Mouse (Mus musculus) midbrain, embryonic 15.5 days (tissue): Measurements from ENCODE around the gene Hilpda. TPM values are rescaled to one million over a fixed set of nuclear protein-coding genes. Genes with fewer than 3 reads are reported as not detected.

ENCODE experiments used
- ATAC-seq: fragments of 200-750 bp; cut with Nextera tagmentation; replicated peaks from 2 replicates; pipeline ENCODE4 v1.8.0; 2017; ENCODE audit warnings: moderate TSS enrichment
- H3K27ac ChIP-seq: fragments of 300-500 bp; sonication (generic); 2 replicates; pipeline ENCODE4 v1.5.1; 2015; ENCODE audit warnings: mild to moderate bottlenecking, inconsistent platforms
- H3K27me3 ChIP-seq: fragments of 300-500 bp; sonication (generic); replicated peaks from 2 replicates; pipeline ENCODE4 v1.6.1; 2015; ENCODE audit warnings: inconsistent platforms
- H3K36me3 ChIP-seq: fragments of 300-500 bp; sonication (generic); replicated peaks from 2 replicates; pipeline ENCODE4 v1.6.1; 2015; ENCODE audit warnings: inconsistent platforms
- H3K4me1 ChIP-seq: fragments of 300-500 bp; sonication (generic); 2 replicates; pipeline ENCODE4 v1.6.1; 2015; ENCODE audit warnings: inconsistent platforms
- H3K4me2 ChIP-seq: fragments of 300-500 bp; sonication (generic); 2 replicates; pipeline ENCODE4 v1.6.1; 2015; ENCODE audit warnings: inconsistent platforms, mild to moderate bottlenecking, moderate library complexity
- H3K4me3 ChIP-seq: fragments of 300-500 bp; sonication (generic); 2 replicates; pipeline ENCODE4 v1.5.1; 2015; ENCODE audit warnings: mild to moderate bottlenecking, inconsistent platforms
- H3K9ac ChIP-seq: fragments of 300-500 bp; sonication (generic); 2 replicates; pipeline ENCODE4 v1.6.1; 2015; ENCODE audit warnings: mild to moderate bottlenecking, inconsistent platforms
- H3K9me3 ChIP-seq: fragments of 300-500 bp; sonication (generic); 2 replicates; pipeline ENCODE4 v1.6.1; 2016; ENCODE audit warnings: inconsistent platforms
- WGBS: fragments of 180-500 bp; shearing (Covaris S2); methylation state at CpG from one replicate; pipeline ENCODE4 v1.1.7; 2015; ENCODE audit warnings: mixed read lengths; 5-methylcytosine and 5-hydroxymethylcytosine counted together
- polyA plus RNA-seq: library from polyadenylated mRNA; unstranded; fragments of >200 nt; fragmentation: Nextera tagmentation; extraction: Ambion mirVana; gene quantifications from 2 replicates; pipeline ENCODE4 v1.2.1, GENCODE M21; 2015

Gene Hilpda
- 35.8 and 36.2 TPM in 2 replicates for polyA plus RNA-seq

GRCm38 (mm10) chr6:29272312-29273072, at the start of gene Hilpda:
Hilpda (plus strand) TSS chr6:29272488.
- Histone ChIP-seq H3K27ac (peak within 1 kb of the TSS; percentile 73), H3K9me3 (no peaks in the 10 kb centered on the region), H3K27me3 (no peaks in the 10 kb centered on the region), H3K9ac (peak within 1 kb of the TSS; percentile 60), H3K4me1 (peaks cover 10% of the 10 kb centered on the region), H3K4me2 (peak within 1 kb of the TSS; percentile 86), H3K36me3 (no peaks in the 10 kb centered on the region), H3K4me3 (peak within 1 kb of the TSS; percentile 62)
- WGBS, result under 1% methylated on average over 46 of the region's 46 CpGs
- ATAC-seq, result peak; percentile 97

DNA sequence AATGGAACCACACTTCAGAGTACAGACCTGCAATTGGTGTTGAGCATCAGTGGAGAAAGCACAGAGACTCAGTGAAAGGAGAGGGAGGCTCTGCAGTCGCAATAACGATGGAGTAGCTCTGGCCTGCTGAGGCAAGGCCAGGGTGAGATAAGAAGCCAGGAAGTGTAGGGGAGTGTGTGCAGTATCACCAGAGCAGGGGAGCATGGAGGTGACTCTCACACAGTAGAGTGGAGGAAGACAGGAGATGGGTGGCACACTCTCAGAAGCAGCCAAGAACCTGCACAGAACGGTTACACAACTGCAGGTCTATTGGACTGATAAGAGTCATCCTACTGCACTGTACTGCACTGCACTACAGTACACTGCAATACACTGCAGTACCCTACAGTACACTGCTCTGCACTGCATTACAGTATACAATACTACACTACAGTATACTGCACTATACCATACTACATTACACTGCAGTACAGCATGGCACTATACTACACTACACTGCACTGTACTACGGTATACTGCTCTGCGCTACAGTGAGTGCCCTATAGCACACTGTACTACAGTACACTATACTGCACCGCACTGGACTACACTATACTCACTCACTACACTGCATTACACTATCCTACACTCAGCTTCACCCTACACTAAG, 42.9 kb upstream of the Hilpda start:
- H3K27me3 ChIP-seq, result no peaks in the 10 kb centered on the region
- H3K9me3 ChIP-seq, result no peaks in the 10 kb centered on the region
- no peak overlapping the region for H3K9ac ChIP-seq
- no peak overlapping the region for H3K27ac ChIP-seq
- H3K4me3 ChIP-seq, result no peak overlapping the region
- H3K4me1 ChIP-seq, result no peaks in the 10 kb centered on the region
- peak; percentile 42; the same call in 1 of the 2 replicates for ATAC-seq
- no peak overlapping the region for H3K4me2 ChIP-seq
- H3K36me3 ChIP-seq, result no peaks in the 10 kb centered on the region
- 89% methylated on average over 6 of the region's 6 CpGs for WGBS

DNA sequence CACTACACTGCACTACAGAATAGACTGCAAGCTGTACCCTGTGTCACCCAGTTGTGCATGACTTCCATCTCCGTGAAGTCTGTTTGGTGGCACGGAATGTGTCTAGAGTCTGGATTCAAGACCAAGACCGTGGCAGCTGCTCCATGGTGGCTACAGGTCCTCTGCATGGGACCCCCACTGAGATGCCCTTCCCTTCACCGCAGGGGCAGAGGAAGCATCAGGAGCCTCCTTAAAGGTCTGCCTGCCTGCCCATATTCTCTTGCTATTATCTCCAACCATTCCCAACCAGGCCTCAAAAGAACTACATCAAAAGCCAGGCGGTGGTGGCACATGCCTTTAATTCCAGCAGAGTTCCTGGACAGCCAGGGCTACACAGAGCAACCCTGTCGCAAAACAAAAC, 41.9 kb upstream of the Hilpda start:
- WGBS, result 71% methylated on average over 6 of the region's 6 CpGs
- Histone ChIP-seq H3K4me3 (no peak overlapping the region), H3K9ac (no peak overlapping the region)

DNA sequence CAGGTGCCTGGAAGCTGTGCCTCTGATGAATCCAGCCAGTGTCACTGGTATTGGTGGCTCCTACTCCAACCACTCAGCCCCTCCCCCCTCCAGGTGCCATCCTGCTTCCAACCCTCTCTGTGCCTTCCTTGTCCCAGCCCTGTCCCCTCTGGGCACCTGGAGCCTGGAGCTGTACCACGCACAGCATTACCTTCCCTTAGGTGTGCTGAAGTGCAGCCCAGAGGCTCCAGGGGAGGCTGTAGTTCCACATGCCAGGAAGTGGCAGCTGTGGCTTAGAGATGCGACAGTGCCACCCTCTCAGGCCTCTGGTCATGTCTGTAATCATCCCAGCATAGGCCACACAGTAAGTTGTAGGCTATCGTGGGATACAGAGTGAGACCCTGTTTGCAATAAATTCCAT, 40.5 kb upstream of the Hilpda start:
- no peaks in the 10 kb centered on the region for H3K27me3 ChIP-seq
- 83% methylated on average over 3 of the region's 3 CpGs for WGBS
- H3K9me3 ChIP-seq, result no peaks in the 10 kb centered on the region
- H3K4me3 ChIP-seq, result no peak overlapping the region
- no peak overlapping the region for H3K27ac ChIP-seq
- no peak overlapping the region for H3K9ac ChIP-seq
- H3K36me3 ChIP-seq, result no peaks in the 10 kb centered on the region
- no peak overlapping the region for H3K4me2 ChIP-seq
- H3K4me1 ChIP-seq, result no peaks in the 10 kb centered on the region
- ATAC-seq, result no peak

More for the DNA sequence above, 41.9 kb upstream of the Hilpda start:
- H3K36me3 ChIP-seq, result no peaks in the 10 kb centered on the region
- no peaks in the 10 kb centered on the region for H3K9me3 ChIP-seq
- ATAC-seq, result no peak
- no peaks in the 10 kb centered on the region for H3K27me3 ChIP-seq
- H3K27ac ChIP-seq, result no peak overlapping the region
- H3K4me1 ChIP-seq, result no peaks in the 10 kb centered on the region
- no peak overlapping the region for H3K4me2 ChIP-seq

GRCm38 (mm10) chr6:29232321-29232720, 40.0 kb upstream of the Hilpda start:
- Histone ChIP-seq H3K9ac (no peak overlapping the region), H3K36me3 (no peaks in the 10 kb centered on the region), H3K9me3 (no peaks in the 10 kb centered on the region), H3K27me3 (no peaks in the 10 kb centered on the region), H3K4me1 (no peaks in the 10 kb centered on the region), H3K4me2 (no peak overlapping the region), H3K4me3 (no peak overlapping the region), H3K27ac (no peak overlapping the region)
- ATAC-seq, result no peak
- WGBS, result 86% methylated on average over 6 of the region's 6 CpGs

GRCm38 (mm10) chr6:29233710-29234109, 38.6 kb upstream of the Hilpda start:
- WGBS, result 69% methylated on average over 3 of the region's 3 CpGs
- Histone ChIP-seq H3K4me1 (no peaks in the 10 kb centered on the region), H3K9me3 (no peaks in the 10 kb centered on the region), H3K27me3 (no peaks in the 10 kb centered on the region), H3K4me3 (no peak overlapping the region), H3K27ac (no peak overlapping the region), H3K9ac (no peak overlapping the region), H3K36me3 (no peaks in the 10 kb centered on the region), H3K4me2 (no peak overlapping the region)
- no peak for ATAC-seq

GRCm38 (mm10) chr6:29234272-29234671, 38.0 kb upstream of the Hilpda start:
- ATAC-seq, result no peak

GRCm38 (mm10) chr6:29240806-29241205, 31.5 kb upstream of the Hilpda start:
- no peaks in the 10 kb centered on the region for H3K36me3 ChIP-seq
- H3K27me3 ChIP-seq, result no peaks in the 10 kb centered on the region
- no peak overlapping the region for H3K27ac ChIP-seq
- no peak for ATAC-seq
- WGBS, result 25% methylated on average over 2 of the region's 2 CpGs
- H3K4me1 ChIP-seq, result no peaks in the 10 kb centered on the region
- H3K9me3 ChIP-seq, result no peaks in the 10 kb centered on the region
- no peak overlapping the region for H3K4me2 ChIP-seq
- H3K9ac ChIP-seq, result no peak overlapping the region
- H3K4me3 ChIP-seq, result no peak overlapping the region

More at GRCm38 (mm10) chr6:29234272-29234671, 38.0 kb upstream of the Hilpda start:
- Histone ChIP-seq H3K4me3 (no peak overlapping the region), H3K27ac (no peak overlapping the region), H3K9me3 (no peaks in the 10 kb centered on the region), H3K36me3 (no peaks in the 10 kb centered on the region), H3K9ac (no peak overlapping the region), H3K27me3 (no peaks in the 10 kb centered on the region), H3K4me1 (no peaks in the 10 kb centered on the region), H3K4me2 (no peak overlapping the region)
- 46% methylated on average over 8 of the region's 8 CpGs for WGBS

DNA sequence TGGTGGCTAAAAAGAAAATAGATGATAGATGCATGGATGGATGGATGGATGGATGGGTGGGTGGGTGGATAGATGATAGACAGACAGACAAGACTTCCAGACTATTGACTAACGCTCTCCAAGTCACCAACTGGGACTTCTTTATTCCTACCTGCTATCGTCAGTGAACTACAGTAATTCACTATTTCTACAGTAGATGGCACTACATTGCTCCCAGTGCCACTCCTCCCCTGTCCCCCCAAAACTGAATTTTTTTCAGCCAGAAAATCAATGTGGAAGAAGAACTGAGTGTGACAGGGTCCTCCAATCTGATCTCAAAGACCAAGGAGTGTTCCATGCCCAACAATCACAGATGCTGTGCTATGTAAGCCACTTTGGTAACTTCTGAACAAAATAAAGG, 30.6 kb upstream of the Hilpda start:
- Histone ChIP-seq H3K36me3 (no peaks in the 10 kb centered on the region), H3K27me3 (no peaks in the 10 kb centered on the region), H3K27ac (no peak overlapping the region), H3K9ac (no peak overlapping the region), H3K9me3 (no peaks in the 10 kb centered on the region), H3K4me3 (no peak overlapping the region), H3K4me1 (no peaks in the 10 kb centered on the region), H3K4me2 (no peak overlapping the region)
- no peak for ATAC-seq
- 53% methylated on average over 2 of the region's 2 CpGs for WGBS

GRCm38 (mm10) chr6:29242265-29242664, 30.0 kb upstream of the Hilpda start:
- H3K4me2 ChIP-seq, result no peak overlapping the region
- no peak for ATAC-seq

GRCm38 (mm10) chr6:29245272-29246120, 26.8 kb upstream of the Hilpda start:
- WGBS, result 84% methylated on average over 14 of the region's 14 CpGs
- H3K9ac ChIP-seq, result no peak overlapping the region
- H3K27ac ChIP-seq, result no peak overlapping the region
- no peaks in the 10 kb centered on the region for H3K36me3 ChIP-seq
- no peak overlapping the region for H3K4me3 ChIP-seq
- no peak for ATAC-seq
- H3K27me3 ChIP-seq, result no peaks in the 10 kb centered on the region
- no peaks in the 10 kb centered on the region for H3K4me1 ChIP-seq
- no peak overlapping the region for H3K4me2 ChIP-seq
- H3K9me3 ChIP-seq, result no peaks in the 10 kb centered on the region

More at GRCm38 (mm10) chr6:29242265-29242664, 30.0 kb upstream of the Hilpda start:
- Histone ChIP-seq H3K27me3 (no peaks in the 10 kb centered on the region), H3K9me3 (no peaks in the 10 kb centered on the region), H3K36me3 (no peaks in the 10 kb centered on the region), H3K27ac (no peak overlapping the region), H3K4me3 (no peak overlapping the region), H3K9ac (no peak overlapping the region), H3K4me1 (no peaks in the 10 kb centered on the region)
- WGBS, result 65% methylated on average over 1 of the region's 1 CpGs

- no peaks in the 10 kb centered on the region for H3K27me3 ChIP-seq
- no peaks in the 10 kb centered on the region for H3K36me3 ChIP-seq
- no peak overlapping the region for H3K27ac ChIP-seq
- H3K9me3 ChIP-seq, result no peaks in the 10 kb centered on the region
- ATAC-seq, result no peak
- 78% methylated on average over 3 of the region's 3 CpGs for WGBS
- H3K4me1 ChIP-seq, result no peaks in the 10 kb centered on the region
- H3K4me2 ChIP-seq, result no peak overlapping the region
- H3K4me3 ChIP-seq, result no peak overlapping the region
- H3K9ac ChIP-seq, result no peak overlapping the region
Observed at GRCm38 (mm10) chr6:29246183-29246582, 26.1 kb upstream of the Hilpda start.
